Mouse (Mus musculus) hindbrain, embryonic 16.5 days (tissue): Measurements from ENCODE around the gene Nlk. TPM values are rescaled to one million over a fixed set of nuclear protein-coding genes. Genes with fewer than 3 reads are reported as not detected.

Source experiments
- ATAC-seq: fragments of 200-750 bp; cut with Nextera tagmentation; 2 replicates; pipeline ENCODE4 v1.8.0; 2017; ENCODE audit warnings: moderate TSS enrichment, moderate library complexity
- H3K27ac ChIP-seq: fragments of 300-500 bp; sonication (generic); 2 replicates; pipeline ENCODE4 v1.5.1; 2014; ENCODE audit warnings: low read depth, mild to moderate bottlenecking, control low read depth, low read length, moderate library complexity
- H3K27me3 ChIP-seq: fragments of 300-500 bp; sonication (generic); replicated peaks from 2 replicates; pipeline ENCODE4 v1.6.1; 2014; ENCODE audit warnings: low read length; ENCODE audit not compliant: control insufficient read depth, insufficient read depth
- H3K36me3 ChIP-seq: fragments of 300-500 bp; sonication (generic); 2 replicates; pipeline ENCODE4 v1.6.1; 2014; ENCODE audit warnings: mild to moderate bottlenecking, low read length, moderate library complexity, mixed read lengths; ENCODE audit not compliant: control insufficient read depth, insufficient read depth
- H3K4me1 ChIP-seq: fragments of 300-500 bp; sonication (generic); 2 replicates; pipeline ENCODE4 v1.6.1; 2014; ENCODE audit warnings: low read depth, low read length; ENCODE audit not compliant: control insufficient read depth, insufficient read depth
- H3K4me2 ChIP-seq: fragments of 300-500 bp; sonication (generic); 2 replicates; pipeline ENCODE4 v1.6.1; 2014; ENCODE audit warnings: mild to moderate bottlenecking, low read length, control low read depth, moderate library complexity
- H3K4me3 ChIP-seq: fragments of 300-500 bp; sonication (generic); 2 replicates; pipeline ENCODE4 v1.5.1; 2014; ENCODE audit warnings: mild to moderate bottlenecking, low read length, control low read depth, moderate library complexity
- H3K9ac ChIP-seq: fragments of 300-500 bp; sonication (generic); 2 replicates; pipeline ENCODE4 v1.6.1; 2014; ENCODE audit warnings: low read depth, mild to moderate bottlenecking, control low read depth, low read length, moderate library complexity
- H3K9me3 ChIP-seq: fragments of 300-500 bp; sonication (generic); 2 replicates; pipeline ENCODE4 v1.6.1; 2014; ENCODE audit warnings: mild to moderate bottlenecking, low read length, moderate library complexity; ENCODE audit not compliant: control insufficient read depth
- WGBS: fragments of 180-500 bp; shearing (Covaris S2); extraction: QIAGEN DNeasy Blood & Tissue Kit; methylation state at CpG from one replicate; pipeline ENCODE4 v1.1.7; 2014; 5-methylcytosine and 5-hydroxymethylcytosine counted together
- polyA plus RNA-seq: library from polyadenylated mRNA; unstranded; fragments of >200 nt; fragmentation: Nextera tagmentation; extraction: Ambion mirVana; gene quantifications from 2 replicates; pipeline ENCODE4 v1.2.1, GENCODE M21; 2015

Nlk gene
- polyA plus RNA-seq, 1 experiment from 2014 or later: 19.4 TPM

- Histone ChIP-seq H3K27me3 (no peaks in the 10 kb centered on the region), H3K4me3 (no peak overlapping the region), H3K27ac (no peak overlapping the region), H3K9me3 (no peaks in the 10 kb centered on the region), H3K9ac (no peak overlapping the region), H3K36me3 (no peaks in the 10 kb centered on the region), H3K4me2 (no peak overlapping the region), H3K4me1 (no peaks in the 10 kb centered on the region)
- ATAC-seq: no peak
- WGBS: 28% methylated on average over 2 of the region's 2 CpGs
Measured at GRCm38 (mm10) chr11:78730902-78731301, 33.7 kb upstream of the Nlk start.

GRCm38 (mm10) chr11:78728041-78728440 is 30.9 kb upstream of the Nlk start:
- Histone ChIP-seq H3K4me1 (no peaks in the 10 kb centered on the region), H3K4me2 (no peak overlapping the region), H3K36me3 (no peaks in the 10 kb centered on the region), H3K27me3 (no peaks in the 10 kb centered on the region), H3K9me3 (no peaks in the 10 kb centered on the region), H3K9ac (no peak overlapping the region), H3K27ac (no peak overlapping the region), H3K4me3 (no peak overlapping the region)
- WGBS: 77% methylated on average over 4 of the region's 4 CpGs
- ATAC-seq: no peak

GRCm38 (mm10) chr11:78726366-78726765 is 29.2 kb upstream of the Nlk start:
- WGBS: 95% methylated on average over 3 of the region's 3 CpGs
- no peak overlapping the region for H3K4me2 ChIP-seq
- ATAC-seq: no peak
- H3K36me3 ChIP-seq: no peaks in the 10 kb centered on the region
- no peaks in the 10 kb centered on the region for H3K27me3 ChIP-seq
- no peaks in the 10 kb centered on the region for H3K9me3 ChIP-seq
- H3K27ac ChIP-seq: no peak overlapping the region
- no peak overlapping the region for H3K9ac ChIP-seq
- H3K4me1 ChIP-seq: no peaks in the 10 kb centered on the region
- H3K4me3 ChIP-seq: no peak overlapping the region

- Histone ChIP-seq H3K27ac (no peak overlapping the region), H3K4me1 (no peaks in the 10 kb centered on the region), H3K9ac (no peak overlapping the region), H3K9me3 (no peaks in the 10 kb centered on the region), H3K36me3 (no peaks in the 10 kb centered on the region), H3K27me3 (no peaks in the 10 kb centered on the region), H3K4me3 (no peak overlapping the region), H3K4me2 (no peak overlapping the region)
- WGBS: 84% methylated on average over 1 of the region's 1 CpGs
- ATAC-seq: no peak
Measured at GRCm38 (mm10) chr11:78724792-78725191, 27.6 kb upstream of the Nlk start.

GRCm38 (mm10) chr11:78721419-78721818 is 24.2 kb upstream of the Nlk start:
- H3K4me3 ChIP-seq: no peak overlapping the region
- no peaks in the 10 kb centered on the region for H3K9me3 ChIP-seq
- H3K4me2 ChIP-seq: no peak overlapping the region
- no peak for ATAC-seq
- H3K4me1 ChIP-seq: no peaks in the 10 kb centered on the region
- H3K27ac ChIP-seq: no peak overlapping the region
- H3K36me3 ChIP-seq: no peaks in the 10 kb centered on the region
- no peak overlapping the region for H3K9ac ChIP-seq
- 91% methylated on average over 2 of the region's 2 CpGs for WGBS
- no peaks in the 10 kb centered on the region for H3K27me3 ChIP-seq

- no peaks in the 10 kb centered on the region for H3K4me1 ChIP-seq
- no peaks in the 10 kb centered on the region for H3K9me3 ChIP-seq
- no peak overlapping the region for H3K9ac ChIP-seq
- H3K4me2 ChIP-seq: no peak overlapping the region
- no peak overlapping the region for H3K27ac ChIP-seq
- ATAC-seq: no peak
- no peaks in the 10 kb centered on the region for H3K27me3 ChIP-seq
- H3K36me3 ChIP-seq: no peaks in the 10 kb centered on the region
- WGBS: 68% methylated on average over 4 of the region's 4 CpGs
- H3K4me3 ChIP-seq: no peak overlapping the region
Measured at GRCm38 (mm10) chr11:78717655-78718054, 20.5 kb upstream of the Nlk start.

- no peak overlapping the region for H3K4me3 ChIP-seq
- no peaks in the 10 kb centered on the region for H3K36me3 ChIP-seq
- no peaks in the 10 kb centered on the region for H3K27me3 ChIP-seq
- H3K4me2 ChIP-seq: no peak overlapping the region
- H3K9me3 ChIP-seq: no peaks in the 10 kb centered on the region
- no peak for ATAC-seq
- H3K4me1 ChIP-seq: no peaks in the 10 kb centered on the region
- H3K27ac ChIP-seq: no peak overlapping the region
- 87% methylated on average over 2 of the region's 2 CpGs for WGBS
- H3K9ac ChIP-seq: no peak overlapping the region
Measured at GRCm38 (mm10) chr11:78708642-78709041, 11.5 kb upstream of the Nlk start.

- no peaks in the 10 kb centered on the region for H3K27me3 ChIP-seq
- no peaks in the 10 kb centered on the region for H3K9me3 ChIP-seq
- no peaks in the 10 kb centered on the region for H3K4me1 ChIP-seq
- no peak overlapping the region for H3K4me2 ChIP-seq
- no peak overlapping the region for H3K27ac ChIP-seq
- no peak overlapping the region for H3K9ac ChIP-seq
- no peaks in the 10 kb centered on the region for H3K36me3 ChIP-seq
- no peak overlapping the region for H3K4me3 ChIP-seq
- no peak for ATAC-seq
Measured at GRCm38 (mm10) chr11:78706026-78706425, 8.9 kb upstream of the Nlk start.

GRCm38 (mm10) chr11:78703085-78703484 is 5.9 kb upstream of the Nlk start:
- no peaks in the 10 kb centered on the region for H3K36me3 ChIP-seq
- no peaks in the 10 kb centered on the region for H3K9me3 ChIP-seq
- no peaks in the 10 kb centered on the region for H3K27me3 ChIP-seq
- 81% methylated on average over 5 of the region's 5 CpGs for WGBS
- no peak overlapping the region for H3K4me3 ChIP-seq
- H3K4me2 ChIP-seq: no peak overlapping the region
- no peaks in the 10 kb centered on the region for H3K4me1 ChIP-seq
- H3K9ac ChIP-seq: no peak overlapping the region
- no peak overlapping the region for H3K27ac ChIP-seq
- no peak for ATAC-seq

- Histone ChIP-seq H3K4me1 (no peaks in the 10 kb centered on the region), H3K27ac (no peak overlapping the region), H3K4me2 (no peak overlapping the region), H3K9me3 (no peaks in the 10 kb centered on the region), H3K36me3 (no peaks in the 10 kb centered on the region), H3K4me3 (no peak overlapping the region), H3K27me3 (no peaks in the 10 kb centered on the region), H3K9ac (no peak overlapping the region)
- 72% methylated on average over 3 of the region's 3 CpGs for WGBS
- no peak for ATAC-seq
Measured at GRCm38 (mm10) chr11:78702319-78702718, 5.1 kb upstream of the Nlk start.
